Mouse (Mus musculus): Measurements from ENCODE around the gene Slc12a1.

DNA sequence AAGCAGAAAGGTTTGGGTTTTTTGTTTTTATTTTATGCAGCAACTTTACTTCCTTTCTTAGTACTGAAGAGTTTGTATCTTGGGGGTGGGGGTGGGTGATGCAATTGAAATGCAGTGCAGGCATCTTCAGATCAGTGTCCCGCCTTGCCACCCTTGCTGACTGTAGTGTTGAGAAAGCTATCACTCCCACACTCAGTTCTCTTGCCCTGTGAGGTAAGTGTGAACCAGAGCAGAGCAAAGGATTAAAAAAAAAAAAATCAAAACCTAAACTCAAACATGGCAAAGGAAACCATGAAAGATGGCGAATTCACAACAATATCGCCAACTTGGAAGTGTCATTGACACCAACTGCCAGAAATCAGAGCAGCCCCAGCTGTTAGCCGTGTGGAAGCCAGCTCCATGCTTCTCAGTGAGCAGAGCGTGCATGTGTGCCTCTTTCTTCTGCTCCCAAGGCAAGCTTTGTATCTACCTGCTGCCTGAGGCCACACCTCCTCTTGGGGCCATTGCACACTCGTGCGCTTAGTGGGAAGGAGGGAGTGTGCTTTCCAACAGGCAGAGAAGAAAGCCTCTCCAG is 26.0 kb downstream of the Slc12a1 start:
- no peak for TF ChIP-seq CTCF (IDR thresholded peaks at IDR 0.05; ENCODE audit: borderline replicate concordance, control insufficient read depth, extremely low read depth, insufficient read depth, low read length, poor library complexity)
- TF ChIP-seq POLR2A (IDR thresholded peaks at IDR 0.05; ENCODE audit: control insufficient read depth, extremely low read depth, insufficient read depth, low read length, poor library complexity): no peak

All from thymus, adult 2 months (tissue).